Mouse (Mus musculus): ENCODE data around the gene Rufy2. TPM values are rescaled to one million over a fixed set of nuclear protein-coding genes. Genes with fewer than 3 reads are reported as not detected.

Gene Rufy2
- polyA plus RNA-seq, 1 experiment from 2014 or later = 40.0 TPM

- 88% methylated on average over 2 of the region's 2 CpGs for WGBS
- Histone ChIP-seq H3K4me1 (no peaks in the 10 kb centered on the region), H3K9ac (no peak within 1 kb of the TSS), H3K36me3 (no peaks in the 10 kb centered on the region), H3K27me3 (no peaks in the 10 kb centered on the region), H3K4me2 (replicated peaks) (no peak within 1 kb of the TSS), H3K27ac (no peak within 1 kb of the TSS), H3K9me3 (replicated peaks) (no peaks in the 10 kb centered on the region), H3K4me3 (no peak within 1 kb of the TSS)
- no peak for ATAC-seq (ENCODE audit: low FRiP score)
Measured at GRCm38 (mm10) chr10:63059862-63060261, 79.8 kb downstream of the Rufy2 start, which contains the start of gene Pbld1. Gene Pbld1, plus strand, starts transcription at chr10:63060162.

DNA sequence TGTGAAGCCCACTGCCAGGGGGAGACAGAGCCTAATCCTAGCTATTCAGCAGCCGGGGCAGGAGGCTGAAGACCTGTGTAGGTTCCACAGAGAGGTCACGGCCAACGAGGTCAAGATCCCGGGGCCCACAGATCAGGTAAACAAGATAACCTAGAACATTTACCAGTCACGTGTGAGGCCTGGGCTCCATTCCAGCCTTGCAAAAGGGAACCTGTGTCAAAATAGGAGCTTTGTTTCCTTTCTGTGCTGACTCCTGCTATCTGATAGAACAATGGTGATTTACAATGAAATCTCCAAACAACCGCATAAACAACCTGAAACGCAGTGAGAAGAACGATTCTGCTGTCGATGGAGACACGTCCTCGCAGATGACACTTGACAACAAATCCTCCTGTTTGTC lies 80.4 kb downstream of the Rufy2 start:
- Histone ChIP-seq H3K9ac (no peak overlapping the region), H3K27me3 (no peaks in the 10 kb centered on the region), H3K4me3 (no peak overlapping the region), H3K4me1 (no peaks in the 10 kb centered on the region), H3K4me2 (replicated peaks) (no peak overlapping the region), H3K27ac (no peak overlapping the region), H3K9me3 (replicated peaks) (no peaks in the 10 kb centered on the region), H3K36me3 (no peaks in the 10 kb centered on the region)
- ATAC-seq (ENCODE audit: low FRiP score) = no peak
- WGBS = 81% methylated on average over 11 of the region's 11 CpGs

DNA sequence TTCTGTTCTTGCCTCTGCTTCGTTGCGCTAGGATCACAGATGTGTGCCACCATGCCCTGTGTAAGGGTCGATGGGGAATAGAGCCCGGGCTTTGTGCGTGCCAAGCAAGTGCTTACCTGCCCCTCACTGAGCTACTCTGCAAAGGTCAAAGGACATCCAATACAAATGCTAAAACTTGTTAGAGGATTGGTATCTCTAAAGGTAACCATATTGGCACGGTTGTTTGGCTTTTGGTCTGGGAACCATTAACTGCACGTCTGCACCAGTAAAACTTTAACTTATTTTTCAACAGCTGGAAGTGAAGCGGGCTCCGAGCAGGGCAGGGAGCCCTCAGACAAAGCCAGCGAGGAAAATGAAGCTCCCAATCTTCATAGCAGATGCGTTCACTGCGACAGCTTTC lies 81.2 kb downstream of the Rufy2 start:
- no peaks in the 10 kb centered on the region for H3K9me3 ChIP-seq (replicated peaks)
- no peak overlapping the region for H3K9ac ChIP-seq
- no peak overlapping the region for H3K4me2 ChIP-seq (replicated peaks)
- no peaks in the 10 kb centered on the region for H3K4me1 ChIP-seq
- no peak overlapping the region for H3K4me3 ChIP-seq
- H3K27me3 ChIP-seq = no peaks in the 10 kb centered on the region
- 72% methylated on average over 12 of the region's 12 CpGs for WGBS
- no peak overlapping the region for H3K27ac ChIP-seq
- ATAC-seq (ENCODE audit: low FRiP score) = no peak
- no peaks in the 10 kb centered on the region for H3K36me3 ChIP-seq

DNA sequence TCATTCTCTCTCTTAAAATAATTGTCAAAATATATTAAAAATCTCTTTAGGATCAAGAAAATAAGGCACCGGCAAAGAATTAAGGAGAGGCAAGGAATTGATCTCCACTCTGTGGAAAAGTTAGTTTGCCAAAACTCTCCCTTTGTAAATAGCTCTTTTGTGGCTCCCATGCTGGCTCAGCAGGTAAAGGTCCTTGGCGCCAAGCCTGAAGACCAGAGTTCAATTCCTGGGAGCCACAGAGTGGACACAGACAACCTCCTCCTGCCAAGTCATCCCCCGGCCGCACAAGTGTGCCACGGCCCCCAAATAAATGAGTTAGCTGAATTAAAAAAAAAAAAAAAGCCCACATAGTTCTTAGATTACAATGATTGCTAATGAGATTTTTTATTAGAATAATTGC lies 82.7 kb downstream of the Rufy2 start:
- no peaks in the 10 kb centered on the region for H3K4me1 ChIP-seq
- H3K9me3 ChIP-seq (replicated peaks) = no peaks in the 10 kb centered on the region
- no peak for ATAC-seq (ENCODE audit: low FRiP score)
- no peaks in the 10 kb centered on the region for H3K36me3 ChIP-seq
- no peaks in the 10 kb centered on the region for H3K27me3 ChIP-seq
- 95% methylated on average over 5 of the region's 5 CpGs for WGBS
- no peak overlapping the region for H3K4me3 ChIP-seq
- no peak overlapping the region for H3K27ac ChIP-seq
- no peak overlapping the region for H3K9ac ChIP-seq
- no peak overlapping the region for H3K4me2 ChIP-seq (replicated peaks)

GRCm38 (mm10) chr10:63063365-63063764 lies 83.3 kb downstream of the Rufy2 start:
- WGBS = 67% methylated on average over 7 of the region's 7 CpGs
- peak; percentile 60; the same call in 1 of the 2 replicates for ATAC-seq (ENCODE audit: low FRiP score)
- Histone ChIP-seq H3K4me1 (no peaks in the 10 kb centered on the region), H3K4me2 (replicated peaks) (no peak overlapping the region), H3K4me3 (no peak overlapping the region), H3K27ac (no peak overlapping the region), H3K36me3 (no peaks in the 10 kb centered on the region), H3K9me3 (replicated peaks) (no peaks in the 10 kb centered on the region), H3K9ac (no peak overlapping the region), H3K27me3 (no peaks in the 10 kb centered on the region)

DNA sequence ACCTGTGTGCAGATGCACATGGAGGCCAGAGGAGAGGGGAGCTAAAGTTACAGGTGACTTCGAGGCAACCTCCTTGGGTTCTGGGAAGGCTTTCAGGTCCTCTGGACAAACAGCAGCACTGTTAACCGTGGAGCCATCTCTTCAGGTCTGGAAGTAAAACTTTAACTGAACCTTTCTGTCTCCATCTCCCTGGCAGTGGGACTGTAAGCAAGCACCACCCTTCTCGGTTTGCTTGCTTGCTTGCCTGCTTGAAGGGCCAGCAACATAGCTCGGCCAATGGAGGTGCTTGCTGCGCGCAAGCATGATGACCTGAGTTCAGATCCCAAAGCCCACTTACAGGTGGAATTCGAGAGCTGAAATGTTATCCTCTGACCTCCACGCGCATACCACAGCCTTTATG lies 84.5 kb downstream of the Rufy2 start:
- Histone ChIP-seq H3K27ac (no peak overlapping the region), H3K9ac (no peak overlapping the region), H3K4me1 (no peaks in the 10 kb centered on the region), H3K9me3 (replicated peaks) (no peaks in the 10 kb centered on the region), H3K36me3 (no peaks in the 10 kb centered on the region), H3K27me3 (no peaks in the 10 kb centered on the region), H3K4me2 (replicated peaks) (no peak overlapping the region), H3K4me3 (no peak overlapping the region)
- 84% methylated on average over 9 of the region's 9 CpGs for WGBS
- no peak for ATAC-seq (ENCODE audit: low FRiP score)

- Histone ChIP-seq H3K4me1 (no peaks in the 10 kb centered on the region), H3K4me2 (replicated peaks) (no peak overlapping the region), H3K4me3 (no peak overlapping the region), H3K27me3 (no peaks in the 10 kb centered on the region), H3K36me3 (no peaks in the 10 kb centered on the region), H3K9me3 (replicated peaks) (no peaks in the 10 kb centered on the region), H3K9ac (no peak overlapping the region), H3K27ac (no peak overlapping the region)
- WGBS = 60% methylated on average over 8 of the region's 8 CpGs
- no peak for ATAC-seq (ENCODE audit: low FRiP score)
Measured at GRCm38 (mm10) chr10:63065561-63065960, 85.5 kb downstream of the Rufy2 start.

DNA sequence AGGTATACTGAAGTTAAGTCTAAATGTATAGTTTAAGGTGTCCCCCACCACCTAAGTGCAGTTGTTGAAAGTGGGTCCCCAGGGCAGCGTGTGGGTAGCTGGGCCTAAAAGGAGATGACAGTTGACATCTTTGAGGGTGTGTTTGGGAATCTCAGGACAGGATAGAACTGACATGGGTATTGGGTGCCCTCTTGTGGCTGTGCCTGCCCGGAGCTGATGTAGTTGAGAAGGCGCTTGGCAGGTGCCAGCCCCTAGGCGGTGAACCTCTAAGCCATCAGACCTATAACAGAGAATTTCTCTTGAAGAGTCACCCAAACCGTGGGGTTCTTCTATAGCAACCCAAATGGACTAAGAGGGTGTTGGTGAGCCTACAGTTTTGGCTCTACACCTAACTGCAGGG lies 86.0 kb downstream of the Rufy2 start:
- Histone ChIP-seq H3K27ac (no peak overlapping the region), H3K9ac (no peak overlapping the region), H3K36me3 (no peaks in the 10 kb centered on the region), H3K9me3 (replicated peaks) (no peaks in the 10 kb centered on the region), H3K4me1 (no peaks in the 10 kb centered on the region), H3K27me3 (no peaks in the 10 kb centered on the region), H3K4me3 (no peak overlapping the region), H3K4me2 (replicated peaks) (no peak overlapping the region)
- WGBS = 13% methylated on average over 5 of the region's 5 CpGs
- peak; percentile 86 for ATAC-seq (ENCODE audit: low FRiP score)

Other genes starting within 250 kb of the Rufy2 start
- 141 and 147 TPM in 2 replicates for gene Ccar1, start 187.9 kb upstream of the Rufy2 start, polyA plus RNA-seq (2016; fragmentation: Nextera tagmentation; extraction: Ambion mirVana)
- 34.5 and 39.3 TPM in 2 replicates for gene Tet1, start 71.2 kb upstream of the Rufy2 start, polyA plus RNA-seq (2016; fragmentation: Nextera tagmentation; extraction: Ambion mirVana)
- 12.6 and 14.1 TPM in 2 replicates for gene Slc25a16, start 59.6 kb upstream of the Rufy2 start, polyA plus RNA-seq (2016; fragmentation: Nextera tagmentation; extraction: Ambion mirVana)
- gene Dna2, start 33.2 kb upstream of the Rufy2 start, polyA plus RNA-seq (2016; fragmentation: Nextera tagmentation; extraction: Ambion mirVana) = 11.9 and 13.4 TPM in 2 replicates
- 230 and 238 TPM in 2 replicates for gene Hnrnph3, start 44.0 kb downstream of the Rufy2 start, polyA plus RNA-seq (2016; fragmentation: Nextera tagmentation; extraction: Ambion mirVana)
- gene Pbld2, start 44.1 kb downstream of the Rufy2 start, polyA plus RNA-seq (2016; fragmentation: Nextera tagmentation; extraction: Ambion mirVana) = 0.64 and 1.3 TPM in 2 replicates
- 0.79 and 0.83 TPM in 2 replicates for gene Pbld1, start 79.9 kb downstream of the Rufy2 start, polyA plus RNA-seq (2016; fragmentation: Nextera tagmentation; extraction: Ambion mirVana)
- 0.62 and 1.1 TPM in 2 replicates for gene Atoh7, start 119.4 kb downstream of the Rufy2 start, polyA plus RNA-seq (2016; fragmentation: Nextera tagmentation; extraction: Ambion mirVana)
- 0.08 and 0.76 TPM in 2 replicates for gene Mypn, start 223.7 kb downstream of the Rufy2 start, polyA plus RNA-seq (2016; fragmentation: Nextera tagmentation; extraction: Ambion mirVana)

Measured in hindbrain, embryonic 12.5 days (tissue).